Mouse (Mus musculus): ENCODE measurements at regions not wholly inside any gene's neighbourhood (a gene's known extent, or its start where the extent isn't known, plus 50 kb on each side); places are given as distances from the start of the nearest gene placed in this dataset.

- no peak for DNase-seq
Observed at GRCm38 (mm10) chr9:41827356-41827755, 296.7 kb downstream of the Sorl1 start.

DNA sequence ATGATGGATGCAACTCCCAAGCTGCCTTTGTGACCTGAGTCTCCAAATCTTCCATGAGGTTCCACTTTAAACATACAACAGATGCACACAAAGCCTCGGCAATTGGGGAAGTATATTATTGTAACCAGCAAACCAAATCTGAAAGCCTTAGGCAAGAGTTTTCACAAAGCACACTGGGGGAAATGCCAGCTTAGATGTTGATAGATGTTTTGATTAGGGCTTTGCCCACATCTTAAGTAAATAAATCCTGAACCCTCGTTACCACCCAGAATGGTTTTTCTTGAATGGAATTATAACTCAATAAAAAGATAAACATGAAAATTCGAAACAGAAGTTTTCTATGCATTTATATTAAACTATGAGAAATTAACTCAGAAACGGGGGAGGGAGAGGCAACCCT, 302.7 kb downstream of the Sorl1 start:
- DNase-seq: no peak

- DNase-seq: no peak
Observed at GRCm38 (mm10) chr9:41817740-41818461, 306.2 kb downstream of the Sorl1 start.

DNA sequence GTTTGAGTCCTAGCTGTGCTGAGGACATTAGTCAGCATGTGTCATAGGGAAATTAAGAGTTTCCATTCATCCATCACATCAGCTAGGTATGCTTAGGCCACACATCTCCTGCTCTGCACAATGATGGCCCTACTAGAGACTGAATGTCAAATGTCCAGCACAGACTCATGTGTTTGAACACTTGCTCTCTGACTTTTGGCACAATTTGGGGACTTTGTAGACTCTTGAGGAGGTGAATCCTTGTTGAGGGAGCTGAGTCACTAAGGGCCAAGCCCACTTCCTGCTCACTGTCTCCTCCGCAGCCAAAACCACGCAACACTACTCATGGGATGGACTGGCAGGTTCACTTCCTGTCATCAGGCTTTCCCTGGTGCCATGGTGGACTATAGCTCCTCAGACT, 308.2 kb downstream of the Sorl1 start:
- DNase-seq: no peak

DNA sequence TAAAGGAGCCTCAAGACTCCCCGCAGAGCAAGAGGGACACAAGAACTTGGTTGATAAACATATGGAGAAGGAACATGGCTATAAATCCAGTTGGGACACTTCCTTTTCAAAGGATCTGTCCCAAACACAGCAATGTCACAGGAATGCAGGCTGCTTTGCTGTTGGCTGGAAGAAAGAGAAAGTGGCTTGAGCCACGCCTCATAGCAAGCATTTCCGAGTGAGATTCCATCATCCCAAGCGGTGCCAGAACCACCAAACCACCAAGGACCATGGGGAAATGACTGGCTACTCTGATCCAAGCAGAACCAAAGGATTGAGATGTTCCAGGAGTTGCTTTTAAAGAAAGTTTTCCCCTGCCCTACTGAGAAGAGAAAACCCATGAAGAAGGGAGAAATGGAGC, 314.8 kb downstream of the Sorl1 start:
- DNase-seq: no peak

- DNase-seq: no peak
Observed at GRCm38 (mm10) chr9:41808791-41809190, 315.3 kb downstream of the Sorl1 start.

DNA sequence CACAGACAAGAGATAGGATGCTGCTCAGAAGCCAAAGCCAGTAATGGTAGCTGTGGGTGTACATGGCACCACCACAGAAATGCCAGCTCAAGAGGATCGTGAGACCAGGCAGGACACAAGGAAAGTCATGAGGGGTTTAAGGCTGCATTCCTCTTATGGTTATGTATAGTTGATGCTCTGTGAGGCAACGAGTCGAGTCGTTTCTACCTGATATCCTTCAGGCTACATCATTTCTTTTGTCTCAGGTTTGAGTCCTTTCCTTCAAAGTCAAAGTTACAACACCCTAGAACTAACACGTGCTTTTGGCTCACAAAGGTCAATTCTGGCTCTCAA, 317.8 kb downstream of the Sorl1 start:
- DNase-seq: no peak

DNA sequence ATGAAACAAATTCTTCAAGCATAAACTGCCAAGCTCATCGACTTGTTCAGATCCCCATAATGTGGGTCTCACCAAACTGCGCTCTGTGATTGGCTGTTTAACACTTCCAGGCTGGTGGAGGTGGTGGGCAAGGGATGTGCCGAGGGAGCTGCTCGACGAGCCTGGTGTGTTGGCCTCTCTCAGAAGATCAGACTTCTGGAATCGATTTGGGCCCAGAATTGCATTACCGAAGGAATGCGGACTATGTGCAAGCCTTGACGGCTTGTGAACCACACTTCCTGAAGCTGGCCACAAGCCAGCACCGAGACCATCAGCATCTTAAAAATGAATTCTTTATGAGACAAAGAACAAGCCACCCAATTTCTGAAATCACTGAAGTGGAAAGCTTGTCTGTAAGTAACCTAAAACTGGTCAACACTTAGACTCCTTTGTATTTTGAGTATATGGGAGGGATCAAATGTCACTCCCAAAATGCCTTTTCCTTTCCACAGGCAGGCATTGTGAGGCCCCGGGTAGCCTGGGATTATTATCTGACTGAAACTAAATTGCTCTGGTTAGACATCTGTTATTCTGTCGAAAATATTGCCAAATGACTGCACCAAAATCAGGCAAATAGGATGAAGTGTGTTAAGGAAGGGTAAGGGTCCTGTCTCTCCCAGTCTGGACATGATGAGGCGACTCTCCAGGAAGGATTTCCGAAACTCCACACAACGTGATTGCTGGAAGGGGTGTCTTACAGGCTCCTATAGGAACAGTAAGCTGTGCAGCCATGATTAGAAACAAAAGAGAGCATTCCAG, 318.4 kb downstream of the Sorl1 start:
- DNase-seq: no peak

GRCm38 (mm10) chr9:41804711-41805331, 319.3 kb downstream of the Sorl1 start:
- DNase-seq: no peak

- no peak for DNase-seq
Observed at GRCm38 (mm10) chr9:41803680-41804460, 320.2 kb downstream of the Sorl1 start.

DNA sequence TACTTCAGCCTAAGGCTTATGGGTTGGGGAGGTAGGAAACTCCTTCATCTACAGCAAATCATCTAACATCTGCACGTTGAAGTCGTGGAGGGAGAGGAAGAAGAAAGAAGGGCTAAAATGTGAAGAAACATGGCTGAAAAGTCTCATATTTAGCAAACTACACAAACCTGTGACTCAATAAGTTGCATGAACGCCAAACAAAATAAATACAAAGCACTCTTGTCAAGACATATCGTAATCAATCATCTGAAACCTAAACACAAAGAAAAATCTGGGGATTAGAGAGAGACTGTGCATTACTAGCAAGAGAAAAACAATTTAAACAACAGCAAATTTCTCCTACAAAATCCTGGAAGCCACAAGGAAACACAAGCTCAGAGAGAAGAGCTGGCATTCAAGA, 322.7 kb downstream of the Sorl1 start:
- no peak for DNase-seq

GRCm38 (mm10) chr9:41792830-41793213, 331.3 kb downstream of the Sorl1 start:
- no peak for DNase-seq

- no peak for DNase-seq
Observed at GRCm38 (mm10) chr9:41792173-41792829, 331.8 kb downstream of the Sorl1 start.

DNA sequence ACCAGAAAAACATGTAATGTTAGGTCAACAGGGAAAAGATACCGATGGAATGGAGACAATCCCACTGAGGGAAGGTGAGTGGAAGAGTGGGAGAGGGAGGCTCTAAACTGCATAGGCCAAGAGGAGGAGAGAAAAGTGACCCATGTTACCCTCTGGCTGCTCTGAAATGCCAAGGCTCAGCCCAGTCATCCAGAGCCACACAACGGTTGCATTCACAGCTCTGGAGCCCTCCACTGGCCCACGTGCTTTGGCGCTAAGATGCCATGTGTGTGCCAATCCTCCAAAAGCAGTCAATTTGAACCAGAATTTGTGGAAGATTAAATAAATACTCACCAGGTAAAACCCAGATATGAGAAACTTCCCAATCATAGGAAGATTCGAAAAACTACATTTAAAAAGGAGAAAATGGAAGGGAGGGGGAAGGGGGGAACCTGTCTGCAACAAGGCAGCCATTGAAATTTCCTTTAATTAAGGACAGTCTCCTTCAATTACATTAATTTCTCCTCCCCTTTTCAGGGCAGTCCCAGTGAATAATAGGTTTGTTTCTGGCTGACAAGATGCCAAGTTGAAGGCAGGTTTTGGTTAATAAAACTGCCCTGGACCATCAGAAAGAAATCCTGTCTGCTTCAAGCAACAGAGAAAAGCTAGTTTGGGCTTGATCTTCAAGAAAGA, 332.5 kb downstream of the Sorl1 start:
- DNase-seq: no peak

- DNase-seq: no peak
Observed at GRCm38 (mm10) chr9:41785131-41785530, 339.0 kb downstream of the Sorl1 start.

GRCm38 (mm10) chr9:41772281-41772902, 351.7 kb downstream of the Sorl1 start:
- DNase-seq: no peak

DNA sequence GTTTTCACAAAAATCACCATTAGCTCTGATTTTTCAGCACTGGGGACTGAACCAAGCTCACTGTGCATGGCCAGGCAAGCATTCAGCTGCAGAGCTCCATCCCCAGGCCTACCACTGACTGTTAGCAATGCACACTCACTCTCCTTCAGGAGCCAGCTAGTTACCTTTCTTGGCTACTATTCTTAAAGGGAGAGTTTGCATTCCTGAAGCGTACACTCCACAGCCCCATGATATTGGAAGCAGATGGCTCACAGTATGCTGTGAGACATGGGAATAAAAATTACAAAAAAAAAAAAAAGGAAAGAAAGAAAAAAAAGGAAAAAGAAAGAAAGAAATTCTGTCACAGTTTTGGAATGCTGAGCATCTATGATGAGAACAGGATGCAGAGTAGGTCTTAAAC, 352.8 kb downstream of the Sorl1 start:
- DNase-seq: no peak

DNA sequence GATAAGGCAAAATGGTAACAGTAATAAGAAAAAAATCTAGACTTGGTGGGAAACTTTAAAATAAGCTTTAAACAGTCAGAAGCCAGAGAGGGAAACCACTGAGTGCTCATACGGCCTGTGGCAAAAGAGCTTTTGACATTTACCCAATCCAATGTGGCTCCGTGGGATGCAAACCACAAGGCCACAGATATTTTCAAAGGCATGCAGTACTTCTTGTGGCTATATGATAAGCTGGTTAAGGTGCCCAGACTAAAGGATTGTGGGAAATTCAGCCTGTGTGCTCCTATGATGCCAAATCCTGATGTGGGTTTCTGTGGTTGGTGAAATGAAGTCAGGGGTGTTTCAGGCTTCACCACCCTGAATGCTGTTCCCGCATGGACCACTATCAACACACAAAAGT, 355.8 kb downstream of the Sorl1 start:
- no peak for DNase-seq

DNA sequence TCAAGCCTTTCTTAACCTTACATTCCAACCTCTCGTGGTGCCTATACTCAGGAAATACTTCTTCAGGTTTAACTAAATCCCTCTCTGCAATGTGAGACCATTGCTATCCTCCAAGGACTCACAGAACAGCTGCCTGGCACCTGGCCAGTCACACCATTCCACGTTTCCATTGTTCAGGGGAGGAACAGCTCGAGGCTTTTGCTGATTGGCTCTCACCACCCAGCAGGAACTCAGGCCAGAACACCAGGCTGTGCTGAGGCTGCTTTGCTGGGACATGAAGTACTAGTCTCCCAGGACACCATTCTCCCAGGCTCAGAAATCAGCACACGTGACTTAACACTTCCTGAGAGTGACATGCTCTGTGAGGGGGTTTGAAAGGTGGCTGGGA, 357.6 kb downstream of the Sorl1 start:
- DNase-seq: no peak

GRCm38 (mm10) chr9:41765816-41766532, 358.1 kb downstream of the Sorl1 start:
- no peak for DNase-seq

DNA sequence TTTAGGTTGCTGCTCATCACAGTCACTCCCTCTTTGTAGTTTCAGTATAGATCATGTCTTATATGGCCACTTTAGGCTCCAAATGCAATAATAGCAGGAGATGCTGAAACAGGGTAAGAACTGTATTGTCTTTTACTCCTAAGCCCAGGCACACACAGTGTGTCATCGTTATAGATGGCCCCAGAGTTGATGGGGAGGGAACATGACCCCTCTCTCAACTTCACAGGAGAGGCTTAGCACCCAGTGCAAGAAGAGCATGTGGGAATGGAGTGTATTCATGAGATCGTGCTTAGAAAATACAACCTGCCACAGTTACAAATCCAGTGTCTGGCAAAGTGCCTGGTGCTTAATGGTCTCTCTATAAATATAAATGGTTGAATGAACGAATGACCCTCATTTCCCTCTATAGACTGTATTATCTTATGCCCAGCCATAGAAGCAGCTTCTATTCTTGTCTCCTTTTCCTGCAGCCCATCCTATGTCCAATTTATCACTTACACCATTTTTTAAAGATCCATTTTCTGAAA, 363.0 kb downstream of the Sorl1 start:
- no peak for DNase-seq

Data from kidney, adult 11 months (tissue).